Mouse (Mus musculus) bone marrow, adult 2 months (tissue): ENCODE results near the gene Pcbd1.

ENCODE experiments used
- CTCF ChIP-seq: fragments of 200-500 bp; IDR thresholded peaks from 2 replicates; pipeline ENCODE4 v1.5.1; 2011; ENCODE audit warnings: low read length, control low read depth; ENCODE audit not compliant: control insufficient read depth, insufficient read depth
- POLR2A ChIP-seq: fragments of 200-500 bp; IDR thresholded peaks from 2 replicates; pipeline ENCODE4 v1.6.1; 2011; ENCODE audit warnings: low read depth, mild to moderate bottlenecking, control low read depth, low read length, borderline replicate concordance; ENCODE audit not compliant: control insufficient read depth

DNA sequence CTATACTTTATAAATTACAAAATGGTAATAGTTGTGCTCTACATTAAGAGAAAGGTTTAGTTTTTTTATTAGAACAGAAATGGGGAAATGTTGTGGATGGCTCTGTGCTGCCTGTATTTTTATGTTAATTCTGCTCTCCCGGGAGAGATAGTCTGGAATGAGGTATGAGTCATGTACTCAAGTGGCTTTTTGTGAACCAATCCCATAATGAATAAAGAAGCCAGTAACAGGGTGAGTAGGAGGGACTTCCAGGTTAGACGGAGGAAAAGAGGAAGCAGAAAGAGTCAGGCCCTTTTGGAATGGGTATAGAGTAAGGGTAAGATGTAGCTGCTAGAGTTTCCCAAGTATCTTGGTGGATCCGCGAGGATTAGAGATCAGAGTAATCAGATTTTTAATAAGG, 44.9 kb downstream of the Pcbd1 start:
- TF ChIP-seq CTCF, result no peak
- no peak for TF ChIP-seq POLR2A
